Mouse (Mus musculus) thymus, adult 2 months (tissue): Measurements from ENCODE around the gene Dnajc3. TPM values are rescaled to one million over a fixed set of nuclear protein-coding genes. Genes with fewer than 3 reads are reported as not detected.
A peak's percentile ranks its signal among the peaks of the same experiment; 100 is the strongest.

Source experiments
- DNase-seq: peaks from one replicate; pipeline ENCODE4 v3.0.0; 2021
- H3K27ac ChIP-seq: fragments of 200-500 bp; 2 replicates; pipeline ENCODE4 v1.5.1; 2012; ENCODE audit warnings: low read length, control low read depth; ENCODE audit not compliant: control insufficient read depth, insufficient read depth
- H3K27me3 ChIP-seq: fragments of 200-500 bp; 2 replicates; pipeline ENCODE4 v1.6.1; 2012; ENCODE audit warnings: mild to moderate bottlenecking, low read length, moderate library complexity, mixed read lengths; ENCODE audit not compliant: control insufficient read depth, insufficient read depth
- H3K36me3 ChIP-seq: fragments of 200-500 bp; 2 replicates; pipeline ENCODE4 v1.6.1; 2012; ENCODE audit warnings: mild to moderate bottlenecking, low read length, moderate library complexity; ENCODE audit not compliant: control insufficient read depth, insufficient read depth
- H3K4me1 ChIP-seq: fragments of 200-500 bp; replicated peaks from 2 replicates; pipeline ENCODE4 v1.6.1; 2012; ENCODE audit warnings: low read length; ENCODE audit not compliant: control insufficient read depth, insufficient read depth
- H3K4me3 ChIP-seq: fragments of 200-500 bp; 2 replicates; pipeline ENCODE4 v1.5.1; 2012; ENCODE audit warnings: mild to moderate bottlenecking, low read length, control low read depth, moderate library complexity; ENCODE audit not compliant: control insufficient read depth, insufficient read depth
- CTCF ChIP-seq: fragments of 200-500 bp; IDR thresholded peaks from 2 replicates; pipeline ENCODE4 v1.5.1; 2012; ENCODE audit warnings: mild to moderate bottlenecking, control low read depth, low read length, moderate library complexity, borderline replicate concordance; ENCODE audit not compliant: control insufficient read depth, poor library complexity, insufficient read depth; ENCODE audit errors: extremely low read depth
- POLR2A ChIP-seq: fragments of 200-500 bp; IDR thresholded peaks from 2 replicates; pipeline ENCODE4 v1.6.1; 2012; ENCODE audit warnings: mild to moderate bottlenecking, low read length, control low read depth, moderate library complexity; ENCODE audit not compliant: control insufficient read depth, poor library complexity, insufficient read depth; ENCODE audit errors: extremely low read depth
- WGBS: fragments of 180-500 bp; shearing (Covaris S2); methylation state at CpG from one replicate; pipeline ENCODE4 v1.1.7; 2018; 5-methylcytosine and 5-hydroxymethylcytosine counted together
- polyA plus RNA-seq: library from polyadenylated mRNA; depleted of rRNA; stranded (reverse); fragments of >200 nt; gene quantifications from 2 replicates; pipeline ENCODE4 v1.2.3, GENCODE M21; 2012; rRNA removed

The Dnajc3 gene
- polyA plus RNA-seq, 1 experiment, result 29.8 TPM

DNA sequence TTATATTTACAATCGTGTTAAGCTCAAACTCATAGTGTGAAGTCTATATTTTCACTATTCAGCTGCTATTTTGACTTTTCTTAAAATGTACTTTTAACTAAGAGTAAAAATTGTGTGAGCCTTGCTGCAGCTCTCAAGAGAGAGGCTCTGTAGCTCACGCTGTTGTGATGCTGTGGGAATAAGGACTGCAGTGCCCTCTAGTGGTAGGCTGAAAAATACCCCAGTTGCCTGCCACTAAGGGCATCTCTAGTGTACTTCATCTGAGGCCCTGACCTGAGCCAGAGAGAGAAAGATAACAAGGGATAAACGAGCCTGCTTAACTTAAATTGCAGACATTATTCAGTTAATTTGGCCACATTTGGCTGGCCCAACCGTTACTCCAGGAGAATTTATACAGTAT lies 89.4 kb downstream of the Dnajc3 start:
- Histone ChIP-seq H3K27ac (no peak overlapping the region), H3K4me1 (no peaks in the 10 kb centered on the region), H3K36me3 (no peaks in the 10 kb centered on the region), H3K27me3 (no peaks in the 10 kb centered on the region), H3K4me3 (no peak overlapping the region)
- TF ChIP-seq POLR2A, result no peak
- no peak for TF ChIP-seq CTCF
- peak; percentile 76 for DNase-seq
- WGBS, result 37% methylated on average over 4 of the region's 4 CpGs

DNA sequence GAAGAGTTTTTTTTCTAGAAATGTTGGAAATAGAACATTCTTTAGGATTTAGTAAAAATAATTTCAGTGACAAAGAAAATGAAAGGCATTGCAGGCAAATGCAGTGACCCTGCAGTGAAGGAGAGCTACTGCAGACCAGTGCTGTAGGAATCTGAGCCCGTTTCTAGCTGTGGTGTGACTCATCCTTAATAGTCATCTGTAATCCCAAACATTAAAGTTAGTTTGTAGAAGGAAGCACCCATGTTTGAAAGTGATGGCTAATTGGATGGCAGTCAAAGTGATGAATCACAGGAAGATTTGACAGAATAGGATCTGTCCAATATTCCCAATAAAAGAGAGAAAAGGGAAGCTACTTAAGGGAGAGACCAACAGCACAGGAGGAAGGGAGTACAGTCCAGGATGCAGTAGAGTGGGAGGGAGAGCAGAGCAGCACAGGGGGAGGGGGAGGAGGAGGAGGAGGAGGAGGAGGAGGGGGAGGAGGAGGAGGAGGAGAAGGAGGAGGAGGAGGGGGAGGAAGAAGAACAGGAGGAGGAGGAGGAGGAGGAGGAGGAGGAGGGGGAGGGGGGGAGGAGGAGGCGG lies 90.0 kb downstream of the Dnajc3 start:
- Histone ChIP-seq H3K27me3 (no peaks in the 10 kb centered on the region), H3K36me3 (no peaks in the 10 kb centered on the region), H3K4me3 (no peak overlapping the region), H3K4me1 (no peaks in the 10 kb centered on the region), H3K27ac (no peak overlapping the region)
- no peak for DNase-seq
- TF ChIP-seq POLR2A, result no peak
- no peak for TF ChIP-seq CTCF
- 58% methylated on average over 2 of the region's 2 CpGs for WGBS

Other genes starting within 250 kb of the Dnajc3 start
- 5.5 and 5.8 TPM in 2 replicates for gene Abcc4, start 231.8 kb upstream of the Dnajc3 start, polyA plus RNA-seq
- gene Cldn10, start 150.1 kb upstream of the Dnajc3 start, polyA plus RNA-seq, result 0.89 and 1.2 TPM in 2 replicates
- 70.1 and 85.2 TPM in 2 replicates for gene Dzip1, start 12.5 kb upstream of the Dnajc3 start, polyA plus RNA-seq
- 0.55 and 0.84 TPM in 2 replicates for gene Uggt2, start 161.5 kb downstream of the Dnajc3 start, polyA plus RNA-seq
- gene Hs6st3, start 200.4 kb downstream of the Dnajc3 start, polyA plus RNA-seq, result 0.05 TPM in 1 of 2 replicates, not detected in the other